Mouse (Mus musculus): Measurements from ENCODE around the gene Nlrp14. TPM values are rescaled to one million over a fixed set of nuclear protein-coding genes. Genes with fewer than 3 reads are reported as not detected.

Nlrp14 gene
- total and polyA plus RNA-seq, 2 experiments from 2014 or later, result not detected

- H3K36me3 ChIP-seq (replicated peaks; ENCODE audit: control insufficient read depth, insufficient read depth, low read length), result no peaks in the 10 kb centered on the region
- no peak overlapping the region for H3K4me3 ChIP-seq (ENCODE audit: low read depth, low read length)
- DNase-seq (ENCODE audit: low spot score), result no peak
- WGBS, result 67% methylated on average over 5 of the region's 5 CpGs
- H3K4me1 ChIP-seq (ENCODE audit: control insufficient read depth, insufficient read depth), result no peaks in the 10 kb centered on the region
- H3K9me3 ChIP-seq (replicated peaks; ENCODE audit: control insufficient read depth, low read length), result no peaks in the 10 kb centered on the region
- no peak for ATAC-seq (ENCODE audit: insufficient read depth, low read depth)
- no peak overlapping the region for H3K27ac ChIP-seq (ENCODE audit: low read depth)
- H3K27me3 ChIP-seq (ENCODE audit: control insufficient read depth, insufficient read depth, low read length), result no peaks in the 10 kb centered on the region
- no peak overlapping the region for H3K4me2 ChIP-seq (ENCODE audit: low read depth, low read length)
- H3K9ac ChIP-seq (replicated peaks; ENCODE audit: low read depth, low read length), result no peak overlapping the region
- TF ChIP-seq CTCF (IDR thresholded peaks at IDR 0.05; ENCODE audit: low read depth) (no peak), EP300 (IDR thresholded peaks at IDR 0.05; ENCODE audit: low read depth) (no peak)
Measured at GRCm38 (mm10) chr7:107241371-107241883, 74.6 kb downstream of the Nlrp14 start.

Other genes starting within 250 kb of the Nlrp14 start
- gene Olfr709-ps1, start 234.8 kb upstream of the Nlrp14 start, total RNA-seq (2014; rRNA removed; ENCODE audit: low replicate concordance), result not detected in 2 replicates
- not detected in 2 replicates for gene Olfr709-ps1, start 234.8 kb upstream of the Nlrp14 start, polyA plus RNA-seq (2015; fragmentation: Nextera tagmentation; extraction: Ambion mirVana)
- gene Olfr710, start 218.7 kb upstream of the Nlrp14 start, total RNA-seq (2014; rRNA removed; ENCODE audit: low replicate concordance), result not detected in 2 replicates
- not detected in 2 replicates for gene Olfr710, start 218.7 kb upstream of the Nlrp14 start, polyA plus RNA-seq (2015; fragmentation: Nextera tagmentation; extraction: Ambion mirVana)
- not detected in 2 replicates for gene Olfr6, start 203.1 kb upstream of the Nlrp14 start, total RNA-seq (2014; rRNA removed; ENCODE audit: low replicate concordance)
- gene Olfr6, start 203.1 kb upstream of the Nlrp14 start, polyA plus RNA-seq (2015; fragmentation: Nextera tagmentation; extraction: Ambion mirVana), result not detected in 2 replicates
- not detected in 2 replicates for gene Olfr711, start 191.5 kb upstream of the Nlrp14 start, total RNA-seq (2014; rRNA removed; ENCODE audit: low replicate concordance)
- not detected in 2 replicates for gene Olfr711, start 191.5 kb upstream of the Nlrp14 start, polyA plus RNA-seq (2015; fragmentation: Nextera tagmentation; extraction: Ambion mirVana)
- gene Olfr2, start 160.9 kb upstream of the Nlrp14 start, total RNA-seq (2014; rRNA removed; ENCODE audit: low replicate concordance), result not detected in 2 replicates
- not detected in 2 replicates for gene Olfr2, start 160.9 kb upstream of the Nlrp14 start, polyA plus RNA-seq (2015; fragmentation: Nextera tagmentation; extraction: Ambion mirVana)
- gene Olfr713, start 135.8 kb upstream of the Nlrp14 start, total RNA-seq (2014; rRNA removed; ENCODE audit: low replicate concordance), result not detected in 2 replicates
- not detected in 2 replicates for gene Olfr713, start 135.8 kb upstream of the Nlrp14 start, polyA plus RNA-seq (2015; fragmentation: Nextera tagmentation; extraction: Ambion mirVana)
- gene Olfr714, start 96.0 kb upstream of the Nlrp14 start, total RNA-seq (2014; rRNA removed; ENCODE audit: low replicate concordance), result not detected in 2 replicates
- gene Olfr714, start 96.0 kb upstream of the Nlrp14 start, polyA plus RNA-seq (2015; fragmentation: Nextera tagmentation; extraction: Ambion mirVana), result not detected in 2 replicates
- gene Olfr17, start 73.8 kb upstream of the Nlrp14 start, total RNA-seq (2014; rRNA removed; ENCODE audit: low replicate concordance), result not detected in 2 replicates
- not detected in 2 replicates for gene Olfr17, start 73.8 kb upstream of the Nlrp14 start, polyA plus RNA-seq (2015; fragmentation: Nextera tagmentation; extraction: Ambion mirVana)
- not detected in 2 replicates for gene Olfr715b, start 56.6 kb upstream of the Nlrp14 start, total RNA-seq (2014; rRNA removed; ENCODE audit: low replicate concordance)
- not detected in 2 replicates for gene Olfr715b, start 56.6 kb upstream of the Nlrp14 start, polyA plus RNA-seq (2015; fragmentation: Nextera tagmentation; extraction: Ambion mirVana)
- gene Olfr715, start 35.9 kb upstream of the Nlrp14 start, total RNA-seq (2014; rRNA removed; ENCODE audit: low replicate concordance), result not detected in 2 replicates
- not detected in 2 replicates for gene Olfr715, start 35.9 kb upstream of the Nlrp14 start, polyA plus RNA-seq (2015; fragmentation: Nextera tagmentation; extraction: Ambion mirVana)
- gene Olfr716, start 28.7 kb upstream of the Nlrp14 start, total RNA-seq (2014; rRNA removed; ENCODE audit: low replicate concordance), result not detected in 2 replicates
- not detected in 2 replicates for gene Olfr716, start 28.7 kb upstream of the Nlrp14 start, polyA plus RNA-seq (2015; fragmentation: Nextera tagmentation; extraction: Ambion mirVana)
- not detected in 2 replicates for gene Rbmxl2, start 42.5 kb downstream of the Nlrp14 start, total RNA-seq (2014; rRNA removed; ENCODE audit: low replicate concordance)
- gene Rbmxl2, start 42.5 kb downstream of the Nlrp14 start, polyA plus RNA-seq (2015; fragmentation: Nextera tagmentation; extraction: Ambion mirVana), result not detected in 2 replicates
- gene Syt9, start 203.7 kb downstream of the Nlrp14 start, total RNA-seq (2014; rRNA removed; ENCODE audit: low replicate concordance), result 1.9 TPM in 1 of 2 replicates, not detected in the other
- gene Syt9, start 203.7 kb downstream of the Nlrp14 start, polyA plus RNA-seq (2015; fragmentation: Nextera tagmentation; extraction: Ambion mirVana), result 0.04 and 0.07 TPM in 2 replicates